Mouse (Mus musculus): Measurements from ENCODE around the gene Rnf123.

DNA sequence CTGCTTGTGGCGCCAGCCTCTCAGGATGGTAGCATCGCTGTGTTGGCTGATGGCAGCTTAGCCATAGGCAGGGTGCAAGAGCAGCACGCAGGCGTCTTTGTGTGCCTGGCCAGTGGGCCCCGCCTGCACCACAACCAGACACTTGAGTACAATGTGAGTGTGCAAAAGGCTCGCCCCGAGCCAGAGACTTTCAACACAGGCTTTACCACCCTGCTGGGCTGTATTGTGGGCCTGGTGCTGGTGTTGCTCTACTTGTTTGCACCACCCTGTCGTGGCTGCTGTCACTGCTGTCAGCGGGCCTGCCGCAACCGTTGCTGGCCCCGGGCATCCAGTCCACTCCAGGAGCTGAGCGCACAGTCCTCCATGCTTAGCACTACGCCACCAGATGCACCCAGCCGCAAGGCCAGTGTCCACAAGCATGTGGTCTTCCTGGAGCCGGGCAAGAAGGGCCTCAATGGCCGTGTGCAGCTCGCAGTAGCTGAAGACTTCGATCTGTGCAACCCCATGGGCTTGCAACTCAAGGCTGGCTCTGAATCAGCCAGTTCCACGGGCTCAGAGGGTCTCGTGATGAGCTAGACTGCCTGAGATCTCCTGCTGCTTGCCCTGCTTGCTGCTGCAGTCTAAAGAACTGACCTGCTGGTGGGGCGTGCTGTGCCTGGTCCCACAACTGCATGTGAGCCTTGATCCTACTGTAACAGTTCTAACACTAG is 28.7 kb downstream of the Rnf123 start:
- TF ChIP-seq CTCF (IDR thresholded peaks at IDR 0.05; ENCODE audit: low read depth) (no peak), EP300 (IDR thresholded peaks at IDR 0.05; ENCODE audit: low read depth) (no peak)

Measured in liver, embryonic 14.5 days (tissue).